Mouse (Mus musculus) liver, postnatal 0 days (tissue): ENCODE measurements around the gene Wasf2.

Experiments used
- CTCF ChIP-seq: sonication (generic); IDR thresholded peaks from 2 replicates; pipeline ENCODE4 v1.5.1; 2016; ENCODE audit warnings: antibody characterized with exemption, low read depth
- EP300 ChIP-seq: IDR thresholded peaks from 2 replicates; pipeline ENCODE4 v1.6.1; 2016; ENCODE audit warnings: antibody characterized with exemption, low read depth, mild to moderate bottlenecking

DNA sequence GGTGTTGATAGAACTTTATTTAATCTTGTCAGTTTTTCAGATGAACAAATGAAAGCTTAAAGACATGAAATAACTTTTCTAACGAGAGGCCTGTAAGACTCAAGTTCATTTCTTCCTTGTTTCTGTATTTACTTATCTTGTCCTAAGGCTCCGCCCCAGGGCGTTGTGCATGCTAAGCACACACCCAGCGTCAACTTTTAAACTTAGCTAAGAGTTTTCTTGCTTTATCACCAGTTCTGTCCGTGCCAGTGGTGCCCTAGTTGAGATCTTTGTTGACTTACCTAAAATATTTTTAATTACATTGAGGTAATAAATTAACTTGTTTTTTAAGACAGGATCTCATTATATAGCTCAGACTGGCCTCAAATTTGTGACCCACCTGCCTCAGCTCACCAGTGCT lies 48.0 kb downstream of the Wasf2 start:
- TF ChIP-seq EP300 (no peak), CTCF (no peak)
